Mouse (Mus musculus) heart, postnatal 0 days (tissue): ENCODE measurements at regions not wholly inside any gene's neighbourhood (a gene's known extent, or its start where the extent isn't known, plus 50 kb on each side); places are given as distances from the start of the nearest gene placed in this dataset.

Source experiments
- CTCF ChIP-seq: IDR thresholded peaks from 2 replicates; pipeline ENCODE4 v1.5.1; 2016; ENCODE audit warnings: antibody characterized with exemption, control low read depth, low read depth
- EP300 ChIP-seq: IDR thresholded peaks from 2 replicates; pipeline ENCODE4 v1.6.1; 2016; ENCODE audit warnings: antibody characterized with exemption, low read depth

GRCm38 (mm10) chr9:120737956-120738355 lies 166.7 kb downstream of the Rpl14 start:
- no peak for TF ChIP-seq EP300
- no peak for TF ChIP-seq CTCF
